Mouse (Mus musculus) midbrain, embryonic 12.5 days (tissue): ENCODE measurements around the gene Ank3. TPM values are rescaled to one million over a fixed set of nuclear protein-coding genes. Genes with fewer than 3 reads are reported as not detected.
A peak's percentile ranks its signal among the peaks of the same experiment; 100 is the strongest.

ENCODE experiments used
- ATAC-seq: fragments of 200-750 bp; cut with Nextera tagmentation; 2 replicates; pipeline ENCODE4 v1.8.0; 2017; ENCODE audit warnings: low read depth, moderate TSS enrichment, moderate library complexity; ENCODE audit not compliant: low FRiP score
- H3K27ac ChIP-seq: fragments of 300-500 bp; sonication (generic); replicated peaks from 2 replicates; pipeline ENCODE4 v1.5.1; 2016; ENCODE audit warnings: mild to moderate bottlenecking
- H3K27me3 ChIP-seq: fragments of 300-500 bp; sonication (generic); 2 replicates; pipeline ENCODE4 v1.6.1; 2016; ENCODE audit warnings: mild to moderate bottlenecking
- H3K36me3 ChIP-seq: fragments of 300-500 bp; sonication (generic); 2 replicates; pipeline ENCODE4 v1.6.1; 2016
- H3K4me1 ChIP-seq: fragments of 300-500 bp; sonication (generic); 2 replicates; pipeline ENCODE4 v1.6.1; 2016
- H3K4me2 ChIP-seq: fragments of 300-500 bp; sonication (generic); replicated peaks from 2 replicates; pipeline ENCODE4 v1.6.1; 2016; ENCODE audit warnings: mild to moderate bottlenecking, moderate library complexity
- H3K4me3 ChIP-seq: fragments of 300-500 bp; sonication (generic); 2 replicates; pipeline ENCODE4 v1.5.1; 2016; ENCODE audit warnings: mild to moderate bottlenecking
- H3K9ac ChIP-seq: fragments of 300-500 bp; sonication (generic); replicated peaks from 2 replicates; pipeline ENCODE4 v1.6.1; 2016; ENCODE audit warnings: mild to moderate bottlenecking, moderate library complexity
- H3K9me3 ChIP-seq: fragments of 300-500 bp; sonication (generic); 2 replicates; pipeline ENCODE4 v1.6.1; 2016; ENCODE audit warnings: mild to moderate bottlenecking
- WGBS: fragments of 180-500 bp; shearing (Covaris S2); methylation state at CpG from one replicate; pipeline ENCODE4 v1.1.7; 2016; 5-methylcytosine and 5-hydroxymethylcytosine counted together
- polyA plus RNA-seq: library from polyadenylated mRNA; unstranded; fragments of >200 nt; fragmentation: Nextera tagmentation; extraction: Ambion mirVana; gene quantifications from 2 replicates; pipeline ENCODE4 v1.2.1, GENCODE M21; 2016

The Ank3 gene
- polyA plus RNA-seq, 1 experiment from 2014 or later = 86.9 TPM

- peaks cover 7% of the 10 kb centered on the region; the same call in 1 of the 2 replicates for H3K36me3 ChIP-seq
- H3K9me3 ChIP-seq = no peaks in the 10 kb centered on the region
- H3K27ac ChIP-seq = no peak overlapping the region
- H3K9ac ChIP-seq = no peak overlapping the region
- ATAC-seq = no peak
- no peak overlapping the region for H3K4me2 ChIP-seq
- no peaks in the 10 kb centered on the region for H3K27me3 ChIP-seq
- 60% methylated on average over 6 of the region's 6 CpGs for WGBS
- H3K4me3 ChIP-seq = no peak overlapping the region
- peaks cover 15% of the 10 kb centered on the region for H3K4me1 ChIP-seq
These were observed 406.0 kb downstream of the Ank3 start for GRCm38 (mm10) chr10:69804613-69805012.

- Histone ChIP-seq H3K9ac (no peak overlapping the region), H3K27me3 (no peaks in the 10 kb centered on the region), H3K27ac (no peak overlapping the region), H3K36me3 (peaks cover 10% of the 10 kb centered on the region; the same call in 1 of the 2 replicates), H3K4me3 (no peak overlapping the region), H3K4me1 (no peaks in the 10 kb centered on the region), H3K4me2 (no peak overlapping the region), H3K9me3 (no peaks in the 10 kb centered on the region)
- 87% methylated on average over 8 of the region's 8 CpGs for whole genome bisulfite sequencing
- ATAC-seq = no peak
These were observed 412.2 kb downstream of the Ank3 start for GRCm38 (mm10) chr10:69810785-69811184.

- WGBS = 71% methylated on average over 6 of the region's 6 CpGs
- Histone ChIP-seq H3K4me3 (no peak overlapping the region), H3K4me1 (no peaks in the 10 kb centered on the region), H3K27ac (no peak overlapping the region), H3K27me3 (no peaks in the 10 kb centered on the region), H3K9me3 (no peaks in the 10 kb centered on the region), H3K36me3 (peaks cover 7% of the 10 kb centered on the region; the same call in 1 of the 2 replicates), H3K9ac (no peak overlapping the region), H3K4me2 (no peak overlapping the region)
- no peak for ATAC-seq
These were observed 415.4 kb downstream of the Ank3 start for GRCm38 (mm10) chr10:69813823-69814522.

GRCm38 (mm10) chr10:69821245-69821644 is 422.7 kb downstream of the Ank3 start:
- Histone ChIP-seq H3K9ac (no peak overlapping the region), H3K27me3 (no peaks in the 10 kb centered on the region), H3K36me3 (peaks cover 4% of the 10 kb centered on the region), H3K27ac (no peak overlapping the region), H3K9me3 (no peaks in the 10 kb centered on the region), H3K4me3 (no peak overlapping the region), H3K4me2 (no peak overlapping the region), H3K4me1 (peaks cover 4% of the 10 kb centered on the region; the same call in 1 of the 2 replicates)
- 94% methylated on average over 7 of the region's 7 CpGs for WGBS
- no peak for ATAC-seq

- H3K4me2 ChIP-seq = no peak overlapping the region
- peaks cover 3% of the 10 kb centered on the region; the same call in 1 of the 2 replicates for H3K36me3 ChIP-seq
- no peak overlapping the region for H3K27ac ChIP-seq
- no peak for ATAC-seq
- no peak overlapping the region for H3K9ac ChIP-seq
- no peak overlapping the region for H3K4me3 ChIP-seq
- no peaks in the 10 kb centered on the region for H3K9me3 ChIP-seq
- no peaks in the 10 kb centered on the region; the same call in 1 of the 2 replicates for H3K4me1 ChIP-seq
- WGBS = 81% methylated on average over 2 of the region's 2 CpGs
- no peaks in the 10 kb centered on the region for H3K27me3 ChIP-seq
These were observed 430.2 kb downstream of the Ank3 start for GRCm38 (mm10) chr10:69828770-69829169.

- peaks cover 3% of the 10 kb centered on the region; the same call in 1 of the 2 replicates for H3K36me3 ChIP-seq
- no peak overlapping the region for H3K4me2 ChIP-seq
- WGBS = 89% methylated on average over 3 of the region's 3 CpGs
- no peak overlapping the region for H3K9ac ChIP-seq
- no peak overlapping the region for H3K27ac ChIP-seq
- no peaks in the 10 kb centered on the region for H3K9me3 ChIP-seq
- no peak for ATAC-seq
- no peaks in the 10 kb centered on the region for H3K27me3 ChIP-seq
- H3K4me1 ChIP-seq = no peaks in the 10 kb centered on the region; the same call in 1 of the 2 replicates
- H3K4me3 ChIP-seq = no peak overlapping the region
These were observed 430.7 kb downstream of the Ank3 start for GRCm38 (mm10) chr10:69829236-69829635.

- H3K4me1 ChIP-seq = no peaks in the 10 kb centered on the region; the same call in 1 of the 2 replicates
- H3K36me3 ChIP-seq = 0 out of 2 replicates have a peak, but pooled peaks cover 3% of the 10 kb centered on the region
- WGBS = 95% methylated on average over 7 of the region's 7 CpGs
- H3K9ac ChIP-seq = no peak overlapping the region
- no peak overlapping the region for H3K4me3 ChIP-seq
- H3K9me3 ChIP-seq = no peaks in the 10 kb centered on the region
- no peak overlapping the region for H3K27ac ChIP-seq
- no peaks in the 10 kb centered on the region for H3K27me3 ChIP-seq
- no peak overlapping the region for H3K4me2 ChIP-seq
- ATAC-seq = no peak
These were observed 433.0 kb downstream of the Ank3 start for GRCm38 (mm10) chr10:69831568-69831967.

GRCm38 (mm10) chr10:69832241-69832640 is 433.7 kb downstream of the Ank3 start:
- ATAC-seq = no peak
- no peak overlapping the region for H3K27ac ChIP-seq
- H3K9ac ChIP-seq = no peak overlapping the region
- H3K36me3 ChIP-seq = 0 out of 2 replicates have a peak, but pooled peaks cover 3% of the 10 kb centered on the region
- 81% methylated on average over 4 of the region's 4 CpGs for WGBS
- no peaks in the 10 kb centered on the region for H3K27me3 ChIP-seq
- no peaks in the 10 kb centered on the region; the same call in 1 of the 2 replicates for H3K4me1 ChIP-seq
- H3K9me3 ChIP-seq = no peaks in the 10 kb centered on the region
- no peak overlapping the region for H3K4me2 ChIP-seq
- H3K4me3 ChIP-seq = no peak overlapping the region

- WGBS = 88% methylated on average over 7 of the region's 7 CpGs
- no peak for ATAC-seq
- H3K36me3 ChIP-seq = 0 out of 2 replicates have a peak, but pooled peaks cover 3% of the 10 kb centered on the region
- no peak overlapping the region for H3K27ac ChIP-seq
- H3K9me3 ChIP-seq = no peaks in the 10 kb centered on the region
- H3K27me3 ChIP-seq = no peaks in the 10 kb centered on the region
- H3K9ac ChIP-seq = no peak overlapping the region
- H3K4me2 ChIP-seq = no peak overlapping the region
- H3K4me3 ChIP-seq = no peak overlapping the region
- no peaks in the 10 kb centered on the region; the same call in 1 of the 2 replicates for H3K4me1 ChIP-seq
These were observed 434.2 kb downstream of the Ank3 start for GRCm38 (mm10) chr10:69832822-69833221.

- ATAC-seq = no peak
These were observed 436.1 kb downstream of the Ank3 start for GRCm38 (mm10) chr10:69834700-69835099.

GRCm38 (mm10) chr10:69845749-69846148 is 447.2 kb downstream of the Ank3 start:
- ATAC-seq = peak; percentile 73
- H3K4me3 ChIP-seq = no peak overlapping the region
- 40% methylated on average over 4 of the region's 4 CpGs for WGBS
- no peaks in the 10 kb centered on the region for H3K27me3 ChIP-seq
- no peaks in the 10 kb centered on the region for H3K4me1 ChIP-seq
- H3K9me3 ChIP-seq = no peaks in the 10 kb centered on the region
- no peak overlapping the region for H3K4me2 ChIP-seq
- no peaks in the 10 kb centered on the region for H3K36me3 ChIP-seq
- no peak overlapping the region for H3K9ac ChIP-seq
- no peak overlapping the region for H3K27ac ChIP-seq

More at GRCm38 (mm10) chr10:69834700-69835099, 436.1 kb downstream of the Ank3 start:
- Histone ChIP-seq H3K4me3 (no peak overlapping the region), H3K9ac (no peak overlapping the region), H3K9me3 (no peaks in the 10 kb centered on the region), H3K4me1 (no peaks in the 10 kb centered on the region; the same call in 1 of the 2 replicates), H3K27ac (no peak overlapping the region), H3K36me3 (no peaks in the 10 kb centered on the region), H3K4me2 (no peak overlapping the region), H3K27me3 (no peaks in the 10 kb centered on the region)
- 70% methylated on average over 4 of the region's 4 CpGs for WGBS

- Histone ChIP-seq H3K4me1 (no peaks in the 10 kb centered on the region), H3K9ac (no peak overlapping the region)
- WGBS = 65% methylated on average over 5 of the region's 5 CpGs
These were observed 454.0 kb downstream of the Ank3 start for GRCm38 (mm10) chr10:69852366-69853091.

More at GRCm38 (mm10) chr10:69852366-69853091, 454.0 kb downstream of the Ank3 start:
- Histone ChIP-seq H3K9me3 (no peaks in the 10 kb centered on the region), H3K4me2 (no peak overlapping the region), H3K27ac (no peak overlapping the region), H3K27me3 (no peaks in the 10 kb centered on the region), H3K4me3 (no peak overlapping the region), H3K36me3 (no peaks in the 10 kb centered on the region)
- no peak for ATAC-seq
